ENCODE assay signal across 17 mouse cellular contexts in genomic region chr16:48739974-48740373, GRCm38 (mm10). TPM values are rescaled to one million over a fixed set of nuclear protein-coding genes. Genes with fewer than 3 reads are reported as not detected.
"Had no signal": no experiment of that assay in that cellular context is flagged by ENCODE, and none has a peak within 500 bp of the region (broad histone marks: within the 10 kb centered on the region; RNA-seq: fewer than 3 reads in every experiment).

No protein-coding gene starts in this region.

- H3K4me3 ChIP-seq: lung, embryonic 15.5 days; megakaryocyte, embryonic 14.5 days; midbrain, embryonic 13.5 days; midbrain, embryonic 15.5 days; neural tube, embryonic 12.5 days; stomach, embryonic 15.5 days had no signal

- H3K4me1 ChIP-seq: lung, embryonic 15.5 days; megakaryocyte, embryonic 14.5 days; midbrain, embryonic 13.5 days; midbrain, embryonic 15.5 days; neural tube, embryonic 12.5 days; stomach, embryonic 15.5 days had no signal

- ATAC-seq: lung, postnatal 0 days; midbrain, embryonic 13.5 days; midbrain, embryonic 15.5 days had no signal

- DNase-seq: lung, postnatal 14 days; lung, postnatal 36 days; right cerebral cortex, postnatal 14 days; thymus, adult 2 months; thymus, postnatal 25 days; thymus, postnatal 4 days had no signal

- H3K27ac ChIP-seq: lung, embryonic 15.5 days; macrophage; midbrain, embryonic 13.5 days; midbrain, embryonic 15.5 days; neural tube, embryonic 12.5 days; stomach, embryonic 15.5 days; stomach, postnatal 0 days had no signal

RNA-seq across cellular contexts. Expression of gene Trat1, which starts 31.8 kb away (rescaled TPM):
- polyA plus RNA-seq: macrophage; midbrain, embryonic 11.5 days; midbrain, embryonic 15.5 days; midbrain, postnatal 0 days; neural tube, embryonic 12.5 days; stomach, postnatal 0 days had no signal
